ENCODE assay signal across 16 mouse cellular contexts in the genomic region with DNA sequence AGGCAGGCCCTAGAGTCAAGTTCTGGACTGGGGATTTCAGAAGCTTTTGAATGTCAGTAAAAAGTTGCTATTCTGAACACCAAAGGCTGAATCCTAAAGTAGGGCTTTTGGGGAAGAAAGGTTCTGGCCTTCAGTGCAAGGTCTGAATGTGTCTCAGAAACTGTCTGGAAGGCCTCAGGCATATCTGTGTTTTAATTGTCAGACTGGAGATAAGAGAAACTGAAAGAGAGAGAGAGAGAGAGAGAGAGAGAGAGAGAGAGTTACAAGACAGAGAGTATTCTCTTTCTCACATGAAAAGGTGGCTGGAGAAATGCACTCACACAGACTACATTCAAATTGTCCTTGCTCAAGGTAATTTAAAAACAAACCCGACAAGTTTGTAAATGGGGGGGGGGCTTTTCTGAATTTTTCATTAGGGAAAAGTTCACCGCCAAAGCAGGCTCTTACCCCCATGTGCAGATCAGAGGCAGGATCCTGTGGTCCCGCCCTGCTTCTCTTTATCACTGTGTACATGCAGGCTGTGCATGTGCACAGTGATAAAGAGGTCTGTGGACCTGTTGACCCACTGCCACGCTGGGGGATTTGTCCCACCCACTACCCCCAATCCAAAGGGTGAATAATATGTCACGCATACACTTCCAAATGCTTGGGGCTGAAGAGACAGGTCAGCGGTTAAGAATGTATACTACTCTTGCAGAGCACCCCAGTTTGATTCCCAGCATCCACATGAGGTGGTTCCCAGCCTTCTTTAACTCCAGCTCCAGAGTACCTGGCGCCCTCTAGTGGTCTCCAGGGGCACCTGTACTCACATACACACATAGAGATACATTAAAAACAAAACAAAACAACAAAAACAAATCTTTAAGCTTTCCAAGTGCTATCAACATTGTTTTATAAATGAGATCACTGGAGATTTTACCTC.
DNase-seq lines count a peak whose midpoint lies in the region; ATAC-seq and TF ChIP-seq lines count a peak whose summit lies in the region.
"Had no signal": no experiment of that assay in that cellular context is flagged by ENCODE, and none has a peak within 500 bp of the region (broad histone marks: within the 10 kb centered on the region; RNA-seq: fewer than 3 reads in every experiment).

No protein-coding gene starts in this region.

- H3K4me2 ChIP-seq in forebrain, postnatal 0 days (ENCODE audit: low read depth): no peak overlapping the region
- H3K4me2 ChIP-seq in forebrain, embryonic 16.5 days (ENCODE audit: low read length): no peak overlapping the region
- H3K4me2 ChIP-seq in liver, embryonic 14.5 days (ENCODE audit: low read depth): peak overlapping the region; percentile 8
- H3K4me2 ChIP-seq: hindbrain, embryonic 14.5 days; neural tube, embryonic 15.5 days had no signal

- no peak for DNase-seq in forebrain, postnatal 0 days
- peak; percentile 56 for DNase-seq in c-Kit-positive CD71-positive TER-119-positive erythroid progenitor cells, embryonic 14.5 days (ENCODE audit: low spot score)
- DNase-seq in liver, embryonic 14.5 days (ENCODE audit: low read depth in 3 of 3, low spot score in 3 of 3): peak; percentile 19 to 46 (median 38)
- no peak for DNase-seq in cerebellum, postnatal 10 days
- DNase-seq in cerebellum, postnatal 36 days: no peak
- no peak for DNase-seq in frontal cortex, postnatal 25 days (ENCODE audit: low spot score in 2 of 2)
- DNase-seq: cerebellum, adult 2 months; embryo, embryonic 11 days; kidney, adult 8-10 months; lung, postnatal 4 days; thymus, postnatal 36 days had no signal

- H3K4me3 ChIP-seq in forebrain, postnatal 0 days (ENCODE audit: low read depth, low read length): no peak overlapping the region
- no peak overlapping the region for H3K4me3 ChIP-seq in forebrain, embryonic 16.5 days (replicated peaks; ENCODE audit: low read length)
- H3K4me3 ChIP-seq in E14TG2a.4 (replicated peaks; ENCODE audit: low read length): no peak overlapping the region
- H3K4me3 ChIP-seq in liver, embryonic 14.5 days (ENCODE audit: insufficient read depth in 1 of 2, low read depth in 2 of 2, low read length in 2 of 2): no peak overlapping the region
- H3K4me3 ChIP-seq: left cerebral cortex, adult 2 months; neural tube, embryonic 15.5 days had no signal

- 83% methylated on average over 7 of the region's 7 CpGs for WGBS in forebrain, postnatal 0 days
- 79% methylated on average over 7 of the region's 7 CpGs for WGBS in forebrain, embryonic 16.5 days
- 36% methylated on average over 7 of the region's 7 CpGs for WGBS in liver, embryonic 14.5 days (ENCODE audit: insufficient replicate concordance)

- TF ChIP-seq CTCF in forebrain, postnatal 0 days (IDR thresholded peaks at IDR 0.05; ENCODE audit: low read depth): 0 out of 2 replicates have a peak, but pooled peaks have one; percentile 4
- peak; percentile 91 for TF ChIP-seq CTCF in E14TG2a.4 (conservative IDR thresholded peaks at IDR 0.05; ENCODE audit: low read length)
- TF ChIP-seq CTCF in liver, embryonic 14.5 days (IDR thresholded peaks at IDR 0.05; ENCODE audit: low read depth): peak; percentile 41

- H3K27me3 ChIP-seq in forebrain, postnatal 0 days (ENCODE audit: insufficient read depth, low read length): no peaks in the 10 kb centered on the region
- no peaks in the 10 kb centered on the region for H3K27me3 ChIP-seq in forebrain, embryonic 16.5 days (replicated peaks; ENCODE audit: control insufficient read depth, insufficient read depth, low read length)
- no peaks in the 10 kb centered on the region for H3K27me3 ChIP-seq in E14TG2a.4 (ENCODE audit: insufficient read depth, low read length)
- no peaks in the 10 kb centered on the region for H3K27me3 ChIP-seq in liver, embryonic 14.5 days (ENCODE audit: control insufficient read depth, insufficient read depth, low read length)
- H3K27me3 ChIP-seq: neural tube, embryonic 15.5 days had no signal

- no peaks in the 10 kb centered on the region for H3K36me3 ChIP-seq in forebrain, postnatal 0 days (ENCODE audit: insufficient read depth)
- H3K36me3 ChIP-seq in forebrain, embryonic 16.5 days (ENCODE audit: control insufficient read depth, insufficient read depth): no peaks in the 10 kb centered on the region
- no peaks in the 10 kb centered on the region for H3K36me3 ChIP-seq in E14TG2a.4 (ENCODE audit: insufficient read depth, low read length)
- H3K36me3 ChIP-seq in liver, embryonic 14.5 days (replicated peaks; ENCODE audit: control insufficient read depth, insufficient read depth, low read depth): no peaks in the 10 kb centered on the region
- H3K36me3 ChIP-seq: neural tube, embryonic 15.5 days had no signal

- H3K27ac ChIP-seq in forebrain, postnatal 0 days (ENCODE audit: low read depth, low read length): no peak overlapping the region
- H3K27ac ChIP-seq in forebrain, embryonic 16.5 days (ENCODE audit: low read length): no peak overlapping the region
- H3K27ac ChIP-seq in liver, embryonic 14.5 days: peak overlapping the region; percentile 13
- H3K27ac ChIP-seq: hindbrain, embryonic 14.5 days; left cerebral cortex, adult 2 months; neural tube, embryonic 15.5 days had no signal

- no peaks in the 10 kb centered on the region for H3K4me1 ChIP-seq in forebrain, postnatal 0 days (ENCODE audit: insufficient read depth)
- no peaks in the 10 kb centered on the region for H3K4me1 ChIP-seq in forebrain, embryonic 16.5 days (replicated peaks; ENCODE audit: control insufficient read depth, insufficient read depth, low read length)
- H3K4me1 ChIP-seq in E14TG2a.4 (replicated peaks; ENCODE audit: low read depth, low read length): peaks cover 18% of the 10 kb centered on the region
- no peaks in the 10 kb centered on the region for H3K4me1 ChIP-seq in liver, embryonic 14.5 days (replicated peaks; ENCODE audit: control insufficient read depth in 2 of 2, insufficient read depth in 2 of 2, low read length in 1 of 2)
- H3K4me1 ChIP-seq: neural tube, embryonic 15.5 days had no signal

- no peak for TF ChIP-seq EP300 in liver, embryonic 14.5 days (IDR thresholded peaks at IDR 0.05; ENCODE audit: low read depth)

- ATAC-seq in forebrain, postnatal 0 days: no peak
- no peak for ATAC-seq in forebrain, embryonic 16.5 days
- peak; percentile 94 for ATAC-seq in liver, embryonic 14.5 days (ENCODE audit: insufficient read depth)

- no peak overlapping the region for H3K9ac ChIP-seq in forebrain, postnatal 0 days
- H3K9ac ChIP-seq in forebrain, embryonic 16.5 days (replicated peaks; ENCODE audit: low read depth, low read length): no peak overlapping the region
- H3K9ac ChIP-seq in liver, embryonic 14.5 days (replicated peaks): no peak overlapping the region
- H3K9ac ChIP-seq: hindbrain, embryonic 14.5 days; neural tube, embryonic 15.5 days had no signal

- no peaks in the 10 kb centered on the region for H3K9me3 ChIP-seq in forebrain, postnatal 0 days (ENCODE audit: low read length)
- peaks cover 6% of the 10 kb centered on the region; the same call in 1 of the 2 replicates for H3K9me3 ChIP-seq in forebrain, embryonic 16.5 days (ENCODE audit: control insufficient read depth, low read length)
- H3K9me3 ChIP-seq in E14TG2a.4 (ENCODE audit: low read length): peaks cover 7% of the 10 kb centered on the region
- H3K9me3 ChIP-seq in liver, embryonic 14.5 days (ENCODE audit: control insufficient read depth, low read length): no peaks in the 10 kb centered on the region

Comparison
In these comparisons a context has a peak if more than half of its experiments do, and no peak if none do; other contexts are left out.
1. DNase-seq: peak in c-Kit-positive CD71-positive TER-119-positive erythroid progenitor cells, embryonic 14.5 days (single experiment) and liver, embryonic 14.5 days (3 of 3); none in forebrain, postnatal 0 days (single experiment), cerebellum, postnatal 10 days (0 of 2), cerebellum, postnatal 36 days (0 of 2) and frontal cortex, postnatal 25 days (0 of 2).
2. CTCF ChIP-seq: peak in every context shown above with its lines; median percentile 91 in E14TG2a.4; 41 in liver, embryonic 14.5 days; 4 in forebrain, postnatal 0 days.